Mouse (Mus musculus): Measurements from ENCODE around the gene Zeb2.

Zeb2 gene

DNA sequence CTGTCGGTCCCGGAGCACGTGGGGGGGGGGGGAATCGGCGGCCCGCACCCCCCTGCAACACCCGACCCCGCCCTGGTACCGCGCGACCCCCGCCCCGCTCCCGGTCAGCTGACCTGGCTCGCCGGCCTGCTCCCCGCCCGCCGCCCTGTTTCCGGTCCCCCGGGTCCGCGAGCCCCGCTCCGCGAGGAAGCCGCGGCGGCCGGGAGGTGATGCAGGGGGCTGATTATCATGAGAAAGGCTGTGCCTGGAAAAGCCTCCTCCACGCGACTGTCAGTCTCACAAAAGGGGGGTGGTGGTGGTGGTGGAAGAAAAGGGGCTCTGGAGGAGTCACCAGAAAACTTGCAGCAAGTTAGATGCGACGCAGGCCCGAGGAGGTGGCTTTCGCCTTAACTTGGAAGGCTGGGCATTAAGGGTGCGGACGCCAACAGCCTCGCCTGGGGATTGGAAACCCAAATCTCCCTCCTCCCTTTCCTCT, at the start of gene Zeb2:
Zeb2 (minus strand) TSS at position 309 of the 475 bp plus-strand sequence.
- DNase-seq: no peak

DNA sequence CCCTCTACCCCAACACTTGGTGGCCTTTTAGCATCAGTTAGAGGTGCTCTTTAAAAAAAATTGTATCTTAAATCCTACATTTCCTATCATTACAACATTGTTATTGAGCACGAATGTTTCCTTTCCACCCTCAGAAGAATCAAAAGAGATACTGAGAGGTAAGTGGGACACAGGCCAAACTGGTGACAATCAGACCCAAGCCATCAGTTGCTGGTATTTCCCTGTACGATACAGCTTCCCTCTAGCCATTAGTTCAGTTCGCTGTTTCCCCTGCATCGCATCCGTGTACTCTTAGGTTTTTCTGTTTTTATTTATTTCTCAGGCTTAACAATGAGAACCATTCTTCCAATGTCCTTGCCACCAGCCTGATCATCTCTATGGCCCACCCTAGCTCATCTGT, 41.6 kb upstream of the Zeb2 start:
- no peak for DNase-seq

DNA sequence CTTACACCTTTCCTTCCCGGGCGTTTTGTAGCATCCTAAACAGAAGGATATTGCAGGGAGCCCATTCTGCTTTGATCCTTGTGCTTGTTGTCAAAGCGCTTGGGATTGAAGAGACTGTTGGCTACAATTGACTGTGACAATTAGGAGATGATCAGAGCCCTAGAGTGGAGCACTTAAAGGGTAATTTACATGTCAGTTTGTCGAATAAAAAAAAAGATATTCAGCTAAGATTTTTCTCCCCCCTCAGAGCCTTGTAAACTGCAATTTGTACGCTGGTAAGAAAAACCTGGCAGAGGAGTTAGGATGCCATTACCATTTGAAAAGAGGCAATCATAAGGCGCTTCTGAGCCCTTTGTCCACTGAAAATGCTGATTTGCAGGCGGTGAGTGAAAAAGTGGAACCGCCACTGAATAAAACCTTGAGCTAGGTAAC, 41.2 kb upstream of the Zeb2 start:
- DNase-seq: no peak

DNA sequence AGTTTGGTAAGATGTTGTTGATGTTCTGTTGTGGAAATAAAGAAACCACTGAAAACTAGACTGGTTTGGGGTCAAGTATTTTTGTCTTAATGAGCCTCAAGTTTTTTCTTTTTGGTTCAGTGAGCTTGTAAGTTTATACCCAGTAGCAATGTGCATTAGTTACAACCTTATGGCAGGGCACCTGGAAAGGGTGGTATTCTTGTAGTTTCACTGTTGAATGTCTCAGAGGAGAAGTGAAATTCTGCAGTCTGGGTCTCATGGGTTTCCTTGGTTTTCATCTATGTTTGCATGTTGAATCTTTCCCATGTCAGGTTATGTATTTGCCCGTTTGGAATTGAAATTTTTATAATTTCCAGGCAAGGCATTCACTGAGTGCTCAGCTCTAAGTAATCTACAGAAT, 36.1 kb upstream of the Zeb2 start:
- DNase-seq: no peak

DNA sequence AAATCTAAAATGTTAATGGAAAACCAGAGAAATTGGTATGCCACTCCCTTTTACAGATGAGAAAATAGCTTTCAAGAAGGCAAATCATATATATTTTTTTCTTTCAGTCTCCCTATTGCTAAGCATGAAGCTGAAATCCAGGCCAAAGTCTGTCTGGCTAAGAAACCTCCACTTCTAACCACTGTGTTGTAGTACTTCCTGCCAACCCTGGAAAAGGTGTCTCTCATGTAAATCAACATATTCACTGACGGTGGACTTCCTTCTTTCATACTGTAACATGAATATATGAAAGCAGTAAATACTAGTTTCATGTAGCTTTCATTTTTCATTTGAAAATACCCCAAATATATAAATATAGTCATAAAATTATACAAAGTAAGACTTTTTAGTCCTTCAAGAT, 26.0 kb upstream of the Zeb2 start:
- DNase-seq: no peak

DNA sequence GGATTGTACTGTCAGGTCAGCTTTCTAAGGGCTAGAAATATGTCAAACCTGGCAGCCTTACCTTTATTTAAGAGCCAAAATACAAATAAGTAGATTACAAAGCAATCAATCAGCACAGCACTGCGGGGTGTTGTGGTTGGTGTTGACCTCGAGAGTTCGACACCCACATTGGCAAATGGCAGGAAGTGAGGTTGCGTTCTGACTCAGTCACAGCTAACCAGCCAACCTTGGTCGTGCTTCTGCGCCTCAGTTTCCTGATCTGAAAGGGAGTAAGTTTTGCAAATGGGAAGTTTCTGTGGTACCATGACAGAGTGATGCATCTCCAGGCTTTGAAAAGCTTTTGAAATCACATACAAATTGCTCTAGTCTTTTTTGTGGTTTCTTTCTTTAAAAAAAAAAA, 21.7 kb upstream of the Zeb2 start:
- no peak for DNase-seq

DNA sequence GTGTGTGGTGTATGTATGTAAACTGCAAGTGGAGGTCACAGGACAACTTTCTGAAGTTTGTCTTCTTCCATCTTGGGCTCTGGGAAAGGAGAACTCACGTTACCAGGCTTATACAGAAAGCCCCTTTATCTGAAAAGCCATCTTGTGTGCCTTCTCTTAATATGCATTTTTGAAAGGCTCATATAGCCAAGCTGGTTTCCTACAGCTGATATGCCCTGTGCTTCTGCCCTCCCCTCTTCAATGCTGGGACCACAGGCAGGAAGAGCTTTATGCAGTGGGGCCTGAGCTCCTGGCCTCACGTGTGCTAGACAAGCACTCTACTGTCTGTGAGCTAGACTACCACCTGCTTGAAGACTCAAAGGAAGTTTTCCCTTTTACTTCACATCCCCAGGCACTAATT, 19.6 kb upstream of the Zeb2 start:
- no peak for DNase-seq

DNA sequence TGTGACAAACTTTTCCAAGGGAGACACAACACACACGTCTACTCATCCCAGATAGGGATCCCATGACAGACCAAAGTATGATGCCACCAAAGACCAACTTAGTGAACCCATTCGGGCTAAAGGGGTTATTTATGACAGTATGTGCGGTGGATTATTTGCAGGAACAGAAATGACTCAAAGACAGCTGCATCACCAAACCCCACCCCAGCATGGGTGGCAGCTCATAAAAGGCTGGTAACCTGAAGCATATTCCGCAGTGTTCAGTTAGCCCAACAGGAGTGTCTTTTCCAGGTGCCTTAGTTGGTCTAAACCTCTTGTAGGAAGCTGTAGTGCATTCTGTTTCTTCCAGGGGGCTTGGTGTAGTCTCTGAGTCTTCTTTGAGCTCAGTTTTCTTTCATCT, 16.0 kb upstream of the Zeb2 start:
- DNase-seq: no peak

DNA sequence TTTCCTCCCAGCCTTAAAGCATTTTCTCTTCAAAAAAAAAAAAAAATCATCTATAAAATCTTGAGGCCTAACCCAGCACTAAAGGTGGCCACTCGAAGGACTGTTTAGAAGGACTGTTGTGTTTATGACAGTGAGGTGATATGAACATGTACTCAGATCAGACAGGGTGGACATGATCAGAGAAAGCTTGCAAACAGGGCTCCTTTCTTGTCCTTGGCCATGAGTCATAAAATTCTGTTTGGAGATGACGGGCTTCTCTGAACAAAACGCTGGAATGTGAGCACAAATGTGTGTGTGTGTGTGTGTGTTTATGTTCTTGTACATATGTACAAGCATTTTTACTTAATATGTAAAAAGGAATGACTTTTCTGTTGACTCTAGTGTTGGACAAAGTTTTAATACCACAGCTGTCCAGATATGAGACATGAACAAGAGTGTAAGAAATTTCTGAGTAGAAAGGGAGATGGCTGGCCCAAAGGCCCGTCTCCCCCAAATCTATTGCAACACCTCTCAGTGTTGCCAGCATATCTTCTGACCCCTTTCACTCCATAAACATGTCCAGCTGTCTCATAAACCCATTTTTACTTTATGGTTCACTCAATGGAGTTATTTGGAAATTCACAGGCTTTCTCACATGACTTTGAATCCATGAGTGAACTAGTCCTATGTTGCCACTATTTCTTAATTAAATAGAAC, 13.4 kb upstream of the Zeb2 start:
- no peak for DNase-seq

DNA sequence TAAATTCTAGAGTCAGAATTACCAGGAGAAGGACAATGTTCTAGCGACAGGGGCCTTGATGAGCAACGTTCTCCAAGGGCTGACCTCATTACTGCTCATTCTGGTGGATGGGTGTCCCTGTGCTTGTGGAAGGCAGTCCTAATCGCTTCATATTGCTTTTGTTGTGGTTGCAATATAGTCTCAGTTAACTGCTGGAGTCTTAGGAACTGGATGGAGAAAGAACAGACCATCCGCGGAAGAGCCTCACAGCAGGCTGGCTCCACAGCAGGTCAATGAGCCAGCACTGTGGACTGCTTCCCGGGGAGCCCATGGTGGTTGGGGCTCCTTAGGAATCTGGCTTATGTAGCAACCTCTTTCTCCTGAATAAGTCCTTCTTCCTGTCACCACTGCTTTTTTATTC, 12.4 kb upstream of the Zeb2 start:
- DNase-seq: no peak

DNA sequence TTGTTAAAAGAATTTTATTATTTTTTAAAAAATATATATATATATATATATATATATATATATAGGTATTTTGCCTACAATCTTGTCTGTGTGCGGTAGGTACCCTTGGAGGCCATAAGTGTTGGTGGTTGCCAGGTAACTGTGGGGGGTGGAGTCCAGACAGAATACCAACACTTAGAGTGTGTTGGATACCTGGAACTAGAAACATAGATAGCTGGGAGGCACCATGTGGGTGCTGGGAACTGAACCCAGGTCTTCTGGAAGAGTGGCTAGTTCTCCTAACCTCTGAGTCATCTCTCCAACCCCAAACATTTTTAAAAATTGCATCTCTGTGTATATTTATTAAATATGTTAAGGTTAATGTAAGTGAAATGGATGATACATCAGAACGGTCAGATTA, 11.5 kb upstream of the Zeb2 start:
- no peak for DNase-seq

DNA sequence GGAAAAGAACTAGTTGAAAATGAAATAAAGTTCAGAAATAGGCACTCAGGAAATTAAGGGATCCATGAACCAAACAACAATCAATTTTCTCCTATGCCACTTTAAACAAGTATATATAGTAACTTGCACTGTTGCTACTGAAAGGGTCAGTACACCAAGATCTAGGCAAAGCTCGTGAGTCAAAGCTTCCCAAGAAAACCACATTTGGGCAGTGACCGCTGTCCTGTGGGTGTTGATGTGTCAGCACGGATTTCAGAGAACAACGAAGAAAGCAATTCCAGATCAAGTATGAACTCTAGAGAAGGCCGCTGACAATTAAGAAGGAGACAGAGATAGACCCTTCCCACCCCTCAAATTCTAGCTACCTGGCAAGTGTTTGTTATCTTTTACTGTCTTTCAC, 9.2 kb upstream of the Zeb2 start:
- DNase-seq: no peak

DNA sequence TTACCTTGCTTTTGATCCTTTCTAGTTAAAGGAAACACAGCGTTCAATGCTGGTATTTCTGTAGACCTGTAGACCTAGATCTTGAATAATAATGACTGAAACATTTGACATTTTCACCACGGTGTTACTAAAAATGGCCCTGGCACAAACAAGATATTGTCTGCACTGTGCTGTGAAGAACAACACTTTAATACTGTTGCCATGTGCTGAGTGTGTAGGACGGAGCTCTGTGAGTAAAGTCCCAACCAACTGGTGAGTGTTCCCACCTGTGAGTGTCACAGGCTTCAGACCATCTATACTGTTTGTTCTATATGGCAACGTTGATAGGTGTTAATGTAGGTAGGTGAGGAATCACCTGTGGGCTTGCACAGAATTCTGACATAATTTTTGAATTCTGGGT, 8.0 kb upstream of the Zeb2 start:
- no peak for DNase-seq

DNA sequence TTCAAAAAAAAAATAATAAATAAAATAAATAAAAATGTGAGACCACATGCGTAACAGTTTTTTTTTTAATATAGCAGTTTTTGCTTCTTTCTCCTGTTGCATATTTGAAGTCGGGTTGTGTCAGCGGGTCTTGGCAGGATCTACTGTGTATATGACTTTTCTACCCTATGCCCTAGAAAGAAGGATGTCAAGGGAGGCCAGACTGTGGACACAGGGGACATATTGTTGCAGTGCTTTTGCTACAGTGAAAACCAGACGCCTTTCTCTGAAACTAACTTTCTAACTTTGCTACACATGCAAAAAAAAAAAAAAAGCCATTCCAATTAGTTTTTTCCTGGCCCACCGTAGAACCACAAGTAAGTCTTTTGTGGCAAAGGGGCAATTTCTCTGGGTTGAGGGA, 6.3 kb upstream of the Zeb2 start:
- DNase-seq: no peak

DNA sequence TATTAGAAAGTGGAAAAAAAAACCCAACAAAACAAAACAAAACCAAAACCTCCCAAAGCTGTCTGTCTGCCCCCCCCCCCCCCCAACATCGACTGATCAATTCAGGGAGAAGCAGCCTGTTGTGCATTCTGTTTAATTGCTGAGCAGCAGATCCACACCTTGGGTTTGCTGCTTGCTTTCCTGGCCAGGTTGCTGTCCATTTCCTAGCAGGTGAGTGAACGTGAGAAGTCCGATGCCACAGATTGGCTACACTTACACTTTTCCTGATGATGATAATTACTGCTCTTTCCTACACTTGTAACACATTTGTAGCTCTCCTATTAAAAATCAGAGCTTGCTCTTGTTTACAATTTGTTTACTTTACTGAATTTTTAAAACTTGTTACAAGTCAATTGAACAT, 926 bp upstream of the Zeb2 start:
- DNase-seq: no peak

DNA sequence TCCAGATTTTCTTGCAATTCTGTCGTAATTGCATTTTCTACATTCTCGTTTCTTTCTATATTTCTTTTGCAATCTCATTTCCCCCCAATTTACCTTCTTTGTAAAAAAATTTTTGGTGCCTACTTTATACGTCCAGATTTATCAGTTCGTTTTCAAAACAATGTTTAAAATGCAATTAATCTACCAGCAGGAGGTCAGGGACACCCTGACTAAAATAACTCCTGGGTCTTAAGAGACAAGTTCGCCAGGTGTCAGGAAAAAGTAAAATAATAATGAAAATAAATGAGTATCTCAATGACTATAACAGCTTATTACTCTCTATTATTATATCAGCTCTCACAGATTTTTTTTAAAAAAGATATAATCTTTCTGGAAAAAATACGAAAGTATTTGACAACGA, 397 bp upstream of the Zeb2 start:
- no peak for DNase-seq

DNA sequence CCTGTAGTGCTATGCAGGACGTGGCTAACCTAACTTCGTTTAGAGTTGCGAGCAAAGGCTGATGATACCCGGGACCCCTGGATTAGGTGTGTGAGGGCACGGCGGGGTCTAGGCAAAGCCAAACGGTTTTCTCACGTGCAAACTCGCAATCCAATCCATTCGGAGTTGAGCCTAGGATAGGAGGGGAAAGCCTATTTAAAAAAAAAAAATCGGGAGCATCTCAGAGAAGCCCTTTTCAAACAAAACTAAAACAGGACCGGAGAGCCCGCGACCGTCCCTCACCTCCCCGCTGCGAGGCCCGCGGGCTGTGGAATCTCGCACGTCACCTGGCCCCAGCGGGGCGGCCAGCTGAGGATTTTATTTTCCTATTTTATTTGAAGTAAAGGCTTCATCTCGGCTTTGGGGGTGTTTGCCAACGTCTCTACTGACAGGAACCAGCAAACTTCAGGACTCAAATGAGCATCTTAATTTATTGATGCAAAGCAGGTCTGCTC, 617 bp downstream of the Zeb2 start:
- no peak for DNase-seq

DNA sequence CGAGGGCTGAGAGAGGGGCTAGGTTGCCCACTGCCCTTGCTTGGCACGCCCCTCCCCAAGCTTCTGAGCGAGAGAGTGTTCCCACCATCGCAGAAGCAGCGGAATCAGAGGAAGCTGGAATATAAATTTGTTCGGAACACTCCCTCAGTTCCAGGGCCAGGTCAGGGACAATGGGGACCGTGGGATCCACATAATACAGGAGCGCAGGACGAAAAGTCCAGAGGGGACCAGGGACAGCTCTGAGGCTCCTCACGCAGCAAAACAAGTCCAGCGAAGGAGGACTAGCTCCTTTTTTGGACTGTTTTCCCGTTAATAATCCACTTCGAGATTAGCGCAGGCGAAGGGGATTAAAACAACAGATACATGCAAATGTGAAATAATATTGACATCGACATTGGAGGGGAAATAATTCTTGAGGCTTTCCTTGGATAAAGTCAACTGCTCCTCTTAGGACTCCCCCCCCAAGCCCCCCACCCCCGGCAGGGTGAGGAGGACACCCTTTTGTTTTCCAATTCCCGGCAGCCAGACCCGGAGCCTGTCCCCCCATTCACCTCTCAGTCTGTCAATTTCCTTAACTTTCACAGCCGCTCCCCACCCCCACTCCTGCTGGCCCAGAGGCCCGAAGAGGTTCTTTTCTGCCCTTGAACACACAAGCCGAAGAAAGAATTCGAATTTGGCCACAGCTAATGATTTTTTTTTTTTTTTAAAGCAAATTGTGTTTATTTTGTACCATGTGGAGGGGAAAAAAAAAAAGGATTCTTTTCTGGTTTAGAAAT, 1.3 kb downstream of the Zeb2 start:
- no peak for DNase-seq

DNA sequence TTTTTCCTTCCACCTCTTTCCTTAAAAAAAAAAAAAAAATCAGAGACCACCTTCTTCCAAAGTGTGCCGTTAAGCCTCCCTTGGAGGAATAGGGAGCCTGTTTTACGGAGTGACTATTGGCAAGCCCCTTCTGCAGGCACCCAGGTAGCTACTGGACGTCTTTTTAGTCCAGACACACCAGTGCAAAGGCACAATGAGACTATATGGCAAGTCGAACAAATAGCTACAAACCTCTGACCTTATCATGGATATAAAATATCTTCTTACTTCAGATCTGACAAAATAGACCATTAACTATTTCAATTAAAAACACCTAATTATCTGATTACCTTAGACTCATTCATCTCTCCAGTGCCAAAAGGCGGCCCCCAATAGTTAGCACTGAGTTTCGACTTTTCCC, 2.0 kb downstream of the Zeb2 start:
- no peak for DNase-seq

DNA sequence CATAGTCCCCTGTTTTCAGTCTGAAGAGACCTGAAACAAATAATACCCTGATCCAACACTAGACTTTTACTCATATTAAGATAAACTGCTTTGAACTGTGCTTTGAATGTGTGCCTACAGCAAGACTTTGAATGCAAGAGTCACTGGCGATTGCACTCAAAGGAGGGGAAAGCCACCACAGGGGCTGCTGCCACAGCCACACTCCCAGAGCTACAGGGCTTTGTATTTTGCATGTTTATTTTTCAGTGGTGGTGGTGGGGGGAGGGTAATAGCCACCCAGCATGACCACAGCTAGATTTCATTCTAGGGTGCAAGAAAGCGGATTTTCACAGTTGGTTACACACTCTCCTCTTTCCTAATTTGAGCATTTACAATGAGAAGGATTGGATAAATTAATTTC, 2.6 kb downstream of the Zeb2 start:
- DNase-seq: no peak

DNA sequence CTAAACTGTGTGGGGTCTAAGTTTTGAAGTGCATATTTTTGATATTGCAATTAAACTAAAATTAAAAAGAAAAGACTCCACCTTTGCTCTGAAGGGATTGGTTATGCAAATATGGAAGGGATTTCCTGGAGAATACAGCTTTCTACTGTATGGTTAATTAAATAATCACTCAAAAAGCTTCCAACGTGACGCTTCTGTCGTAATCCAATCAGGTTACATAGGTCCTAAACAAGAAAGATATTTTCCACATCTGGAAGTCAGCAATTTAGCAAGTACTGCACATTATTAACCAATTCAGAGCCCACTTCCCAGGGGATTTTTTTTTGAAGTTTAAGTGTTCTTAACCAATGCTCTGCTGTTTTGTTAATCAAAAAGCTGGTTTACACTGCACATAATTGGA, 3.3 kb downstream of the Zeb2 start:
- DNase-seq: no peak

DNA sequence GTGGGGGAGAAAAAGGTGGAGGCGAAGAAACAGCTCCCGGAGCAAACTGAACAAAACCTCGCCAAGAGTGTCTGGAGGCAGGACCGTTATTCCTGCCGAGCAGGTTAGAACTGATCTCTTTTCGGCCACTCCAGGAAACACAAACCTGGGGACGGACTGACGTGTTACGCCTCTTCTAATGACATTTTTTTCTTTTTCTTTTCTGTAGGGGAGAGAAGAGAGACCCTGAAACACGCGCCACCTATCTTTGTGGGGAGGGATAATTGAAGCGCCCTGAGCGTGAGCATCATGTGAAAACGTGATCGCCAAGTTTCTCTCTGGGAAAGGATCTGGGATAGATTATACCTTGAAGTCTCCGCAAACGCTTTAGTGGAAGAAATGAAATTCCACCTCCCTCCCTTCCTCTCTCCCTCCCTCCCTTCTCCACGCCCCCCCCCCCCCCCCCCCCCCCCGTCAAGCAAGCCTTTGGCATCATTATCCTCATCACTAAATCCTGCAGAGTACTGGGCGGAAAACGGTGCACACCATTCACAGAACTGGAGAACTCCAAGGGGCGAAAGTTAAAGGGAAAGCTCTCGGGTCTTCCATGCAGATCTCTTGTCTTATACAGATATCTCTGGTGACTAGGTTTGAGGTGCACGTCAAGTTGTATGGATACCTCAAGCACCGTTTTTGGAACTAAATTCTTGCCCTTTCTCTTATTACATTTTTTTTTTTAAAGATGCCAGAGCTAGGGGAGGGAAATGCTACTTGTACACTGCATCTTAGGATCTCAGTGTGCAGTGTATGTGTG, 4.1 kb downstream of the Zeb2 start:
- DNase-seq: no peak

DNA sequence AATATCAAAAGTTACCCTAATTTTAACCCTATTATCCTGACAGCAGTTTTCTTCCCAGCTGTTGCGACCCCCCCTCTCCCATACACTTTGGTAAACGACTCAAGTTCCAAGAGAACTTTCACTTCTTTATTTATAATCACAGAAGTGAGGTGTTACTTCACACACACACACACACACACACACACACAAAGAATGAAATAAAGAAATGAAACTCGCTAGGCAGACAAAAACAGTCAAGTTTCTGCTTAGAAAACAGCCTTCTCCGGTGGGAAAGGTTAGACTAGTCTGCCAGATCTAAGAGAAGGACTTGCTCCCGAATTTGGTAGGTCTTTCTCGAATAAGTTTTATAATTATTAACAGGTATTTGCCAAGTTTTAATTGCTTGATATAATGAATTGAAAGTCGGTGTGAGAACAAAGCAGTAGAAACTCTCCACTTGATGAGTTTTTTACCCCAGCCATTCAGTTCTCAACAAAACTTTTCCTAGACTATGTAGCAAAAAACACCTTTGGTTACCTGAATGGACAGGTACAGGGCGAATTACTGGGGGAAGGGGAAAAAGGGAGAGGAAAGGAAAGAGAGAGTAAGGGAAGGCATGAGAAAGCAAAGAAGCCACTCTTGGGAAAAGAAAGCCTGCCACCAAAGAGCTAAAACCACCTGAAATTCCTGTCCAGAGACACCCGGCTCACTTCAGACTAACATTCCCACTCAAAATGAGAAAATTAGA, 5.0 kb downstream of the Zeb2 start:
- DNase-seq: no peak
